Mouse (Mus musculus) lung, embryonic 16.5 days (tissue): Measurements from ENCODE around the gene Actr3. TPM values are rescaled to one million over a fixed set of nuclear protein-coding genes. Genes with fewer than 3 reads are reported as not detected.
"Not testable (repeated sequence)": the region's sequence is repeated elsewhere in the genome, so short reads cannot be mapped to it uniquely, and the experiment has no call there.

Experiments
- ATAC-seq: fragments of 200-750 bp; cut with Nextera tagmentation; 2 replicates; pipeline ENCODE4 v1.8.0; 2017; ENCODE audit warnings: low read depth, mild to moderate bottlenecking, moderate library complexity
- H3K27ac ChIP-seq: fragments of 300-500 bp; sonication (generic); 2 replicates; pipeline ENCODE4 v1.5.1; 2014; ENCODE audit warnings: mild to moderate bottlenecking, control low read depth, low read length
- H3K27me3 ChIP-seq: fragments of 300-500 bp; sonication (generic); 2 replicates; pipeline ENCODE4 v1.6.1; 2014; ENCODE audit warnings: low read depth, low read length, mixed read lengths; ENCODE audit not compliant: control insufficient read depth, insufficient read depth
- H3K36me3 ChIP-seq: fragments of 300-500 bp; sonication (generic); 2 replicates; pipeline ENCODE4 v1.6.1; 2014; ENCODE audit warnings: low read length; ENCODE audit not compliant: control insufficient read depth, insufficient read depth
- H3K4me1 ChIP-seq: fragments of 300-500 bp; sonication (generic); replicated peaks from 2 replicates; pipeline ENCODE4 v1.6.1; 2014; ENCODE audit warnings: low read length, mixed read lengths; ENCODE audit not compliant: control insufficient read depth, insufficient read depth
- H3K4me2 ChIP-seq: fragments of 300-500 bp; sonication (generic); 2 replicates; pipeline ENCODE4 v1.6.1; 2014; ENCODE audit warnings: low read depth, low read length, control low read depth
- H3K4me3 ChIP-seq: fragments of 300-500 bp; sonication (generic); 2 replicates; pipeline ENCODE4 v1.5.1; 2014; ENCODE audit warnings: mild to moderate bottlenecking, low read length, control low read depth
- H3K9ac ChIP-seq: fragments of 300-500 bp; sonication (generic); 2 replicates; pipeline ENCODE4 v1.6.1; 2014; ENCODE audit warnings: low read length, control low read depth
- H3K9me3 ChIP-seq: fragments of 300-500 bp; sonication (generic); 2 replicates; pipeline ENCODE4 v1.6.1; 2016; ENCODE audit warnings: low read length; ENCODE audit not compliant: control insufficient read depth
- WGBS: fragments of 180-500 bp; shearing (Covaris S2); extraction: QIAGEN DNeasy Blood & Tissue Kit; methylation state at CpG from one replicate; pipeline ENCODE4 v1.1.7; 2014; 5-methylcytosine and 5-hydroxymethylcytosine counted together
- polyA plus RNA-seq: library from polyadenylated mRNA; unstranded; fragments of >200 nt; fragmentation: Nextera tagmentation; extraction: Ambion mirVana; gene quantifications from 2 replicates; pipeline ENCODE4 v1.2.1, GENCODE M21; 2015

Gene Actr3
- polyA plus RNA-seq, 1 experiment from 2014 or later = 329 TPM

GRCm38 (mm10) chr1:125430737-125431136 is 4.8 kb downstream of the Actr3 start:
- Histone ChIP-seq H3K27me3 (no peaks in the 10 kb centered on the region), H3K4me3 (no peak overlapping the region), H3K27ac (0 out of 2 replicates have a peak overlapping the region, but pooled peaks have one; percentile 0), H3K4me1 (peaks cover 28% of the 10 kb centered on the region), H3K4me2 (peak overlapping the region; percentile 8), H3K36me3 (no peaks in the 10 kb centered on the region), H3K9me3 (no peaks in the 10 kb centered on the region), H3K9ac (no peak overlapping the region)
- no peak for ATAC-seq
- 34% methylated on average over 7 of the region's 7 CpGs for WGBS

- H3K4me2 ChIP-seq = no peak overlapping the region
- peaks cover 28% of the 10 kb centered on the region for H3K4me1 ChIP-seq
- no peak for ATAC-seq
- no peak overlapping the region for H3K27ac ChIP-seq
- H3K27me3 ChIP-seq = no peaks in the 10 kb centered on the region
- H3K4me3 ChIP-seq = no peak overlapping the region
- H3K9me3 ChIP-seq = no peaks in the 10 kb centered on the region
- no peak overlapping the region for H3K9ac ChIP-seq
- WGBS = 51% methylated on average over 4 of the region's 4 CpGs
- no peaks in the 10 kb centered on the region for H3K36me3 ChIP-seq
Measured at GRCm38 (mm10) chr1:125429984-125430383, 5.5 kb downstream of the Actr3 start.

GRCm38 (mm10) chr1:125428315-125428714 is 7.2 kb downstream of the Actr3 start:
- H3K9me3 ChIP-seq = no peaks in the 10 kb centered on the region
- H3K36me3 ChIP-seq = no peaks in the 10 kb centered on the region
- no peak for ATAC-seq
- H3K4me3 ChIP-seq = no peak overlapping the region
- no peak overlapping the region for H3K27ac ChIP-seq
- H3K9ac ChIP-seq = no peak overlapping the region
- H3K27me3 ChIP-seq = no peaks in the 10 kb centered on the region
- WGBS = 54% methylated on average over 2 of the region's 2 CpGs
- peaks cover 28% of the 10 kb centered on the region for H3K4me1 ChIP-seq
- no peak overlapping the region for H3K4me2 ChIP-seq

DNA sequence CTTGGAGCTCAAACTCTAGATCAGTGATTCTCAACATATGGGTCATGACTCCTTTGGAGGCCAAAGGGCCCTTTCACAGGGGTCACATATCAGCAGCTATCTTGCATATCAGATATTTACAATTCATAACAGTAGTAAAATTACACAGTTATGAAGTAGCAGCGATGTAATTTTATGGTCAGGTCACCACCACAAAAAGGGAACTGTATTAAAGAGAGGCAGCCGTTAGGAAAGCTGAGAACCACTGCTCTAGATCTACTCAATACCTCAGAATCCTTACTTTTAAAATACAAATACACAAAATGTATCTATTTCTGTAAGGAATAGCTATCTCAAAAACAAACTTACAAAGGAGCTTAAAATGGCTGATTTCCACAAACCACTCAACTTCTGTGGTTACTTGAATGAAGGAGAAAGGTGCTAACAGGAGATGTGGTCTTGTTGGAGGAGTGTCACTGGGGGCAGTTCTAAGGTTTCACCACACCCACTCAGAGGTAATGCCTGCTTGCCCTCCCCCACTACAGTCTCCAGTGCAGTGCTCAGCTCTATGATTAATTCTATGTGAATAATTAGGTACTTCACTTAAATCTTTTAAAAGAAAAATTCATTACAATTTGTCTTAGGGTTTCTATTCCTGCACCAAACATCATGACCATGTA is 9.0 kb downstream of the Actr3 start:
- no peaks in the 10 kb centered on the region; the same call in 1 of the 2 replicates for H3K36me3 ChIP-seq
- no peak overlapping the region for H3K9ac ChIP-seq
- H3K27ac ChIP-seq = no peak overlapping the region
- H3K9me3 ChIP-seq = no peaks in the 10 kb centered on the region
- H3K4me3 ChIP-seq = no peak overlapping the region
- peaks cover 15% of the 10 kb centered on the region for H3K4me1 ChIP-seq
- no peak for ATAC-seq
- 84% methylated on average over 2 of the region's 2 CpGs for WGBS
- no peak overlapping the region for H3K4me2 ChIP-seq
- no peaks in the 10 kb centered on the region for H3K27me3 ChIP-seq

DNA sequence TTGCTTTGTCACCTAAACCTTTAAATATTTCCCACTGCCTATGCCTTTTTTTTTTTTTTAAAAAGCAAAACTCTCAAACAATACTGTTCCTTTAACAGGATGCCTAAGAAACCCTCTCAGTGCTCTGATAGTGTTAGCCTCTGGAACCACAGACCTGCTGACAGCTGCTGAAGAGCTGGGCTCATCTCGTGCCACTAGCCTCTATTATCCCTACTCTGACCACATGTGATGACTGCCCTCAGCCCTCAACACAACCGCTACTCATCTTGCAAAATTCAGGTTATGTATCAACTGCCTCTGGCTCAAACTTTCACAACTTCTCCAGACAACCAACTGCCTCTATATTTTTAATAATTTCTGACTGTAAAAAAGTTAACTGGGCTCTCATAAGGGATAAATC is 15.6 kb downstream of the Actr3 start:
- 51% methylated on average over 2 of the region's 2 CpGs for WGBS
- H3K27ac ChIP-seq = no peak overlapping the region
- ATAC-seq = no peak

DNA sequence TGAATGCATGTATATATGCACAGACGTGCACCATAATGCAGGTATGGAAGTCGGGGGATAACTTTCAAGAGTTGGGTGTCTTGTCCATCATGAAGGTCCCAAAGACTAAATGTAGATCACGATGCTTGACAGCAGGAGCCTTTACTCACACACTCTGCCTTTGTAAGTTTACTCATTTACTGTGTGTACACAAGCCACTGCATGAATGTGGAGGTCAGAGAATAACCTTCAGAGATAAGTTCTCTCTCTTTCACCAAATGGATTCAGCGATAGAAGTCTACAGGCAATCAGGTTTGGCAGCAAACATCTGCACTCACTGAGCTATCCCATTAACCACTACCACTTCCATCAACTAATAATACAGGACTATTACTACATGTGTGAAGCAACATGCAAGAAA is 16.8 kb downstream of the Actr3 start:
- WGBS = 72% methylated on average over 4 of the region's 4 CpGs
- no peak overlapping the region for H3K4me2 ChIP-seq
- H3K9ac ChIP-seq = no peak overlapping the region
- peaks cover 10% of the 10 kb centered on the region for H3K36me3 ChIP-seq
- H3K27ac ChIP-seq = no peak overlapping the region
- no peak for ATAC-seq
- H3K4me1 ChIP-seq = no peaks in the 10 kb centered on the region
- no peaks in the 10 kb centered on the region for H3K9me3 ChIP-seq
- H3K27me3 ChIP-seq = no peaks in the 10 kb centered on the region
- H3K4me3 ChIP-seq = no peak overlapping the region

More for the DNA sequence above, 15.6 kb downstream of the Actr3 start:
- Histone ChIP-seq H3K27me3 (no peaks in the 10 kb centered on the region), H3K36me3 (peaks cover 10% of the 10 kb centered on the region), H3K9ac (no peak overlapping the region), H3K9me3 (no peaks in the 10 kb centered on the region), H3K4me1 (no peaks in the 10 kb centered on the region), H3K4me3 (no peak overlapping the region), H3K4me2 (no peak overlapping the region)

DNA sequence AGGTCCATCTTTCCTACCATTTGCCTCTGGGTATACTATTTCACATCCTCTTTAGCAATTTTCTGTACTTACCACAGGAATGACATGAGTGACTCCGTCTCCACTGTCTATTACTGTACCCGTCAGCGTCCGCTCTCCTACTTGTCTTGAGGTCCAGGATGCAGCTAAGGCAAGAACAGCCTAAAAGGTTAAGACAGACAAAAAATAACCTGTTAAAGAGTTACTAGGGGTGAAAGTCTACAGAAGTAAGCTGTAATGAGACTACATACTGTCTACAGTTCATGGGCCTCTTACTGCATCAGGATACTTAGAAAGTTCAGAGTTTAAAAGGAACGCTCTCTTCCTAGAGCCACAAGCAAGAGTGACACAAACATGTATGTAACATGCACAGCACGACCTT is 28.3 kb downstream of the Actr3 start:
- peaks cover 19% of the 10 kb centered on the region for H3K36me3 ChIP-seq
- 95% methylated on average over 6 of the region's 6 CpGs for WGBS
- H3K4me2 ChIP-seq = no peak overlapping the region
- ATAC-seq = no peak
- H3K9me3 ChIP-seq = no peaks in the 10 kb centered on the region
- H3K4me3 ChIP-seq = no peak overlapping the region
- no peak overlapping the region for H3K9ac ChIP-seq
- H3K27me3 ChIP-seq = no peaks in the 10 kb centered on the region
- H3K27ac ChIP-seq = no peak overlapping the region
- H3K4me1 ChIP-seq = no peaks in the 10 kb centered on the region

GRCm38 (mm10) chr1:125395391-125395790 is 40.1 kb downstream of the Actr3 start:
- Histone ChIP-seq H3K9ac (no peak overlapping the region), H3K36me3 (peaks cover 37% of the 10 kb centered on the region), H3K9me3 (no peaks in the 10 kb centered on the region), H3K27ac (no peak overlapping the region), H3K4me1 (no peaks in the 10 kb centered on the region), H3K4me2 (no peak overlapping the region), H3K4me3 (no peak overlapping the region), H3K27me3 (no peaks in the 10 kb centered on the region)
- ATAC-seq = no peak
- 88% methylated on average over 1 of the region's 1 CpGs for WGBS

GRCm38 (mm10) chr1:125393324-125393723 is 42.2 kb downstream of the Actr3 start:
- H3K4me3 ChIP-seq, H3K27ac ChIP-seq, H3K27me3 ChIP-seq, H3K9ac ChIP-seq, H3K4me1 ChIP-seq, ATAC-seq, H3K4me2 ChIP-seq, H3K9me3 ChIP-seq: not testable (repeated sequence)
- 90% methylated on average over 4 of the region's 5 CpGs for WGBS
- peaks cover 29% of the 10 kb centered on the region for H3K36me3 ChIP-seq
